Mouse (Mus musculus) myocyte (in vitro differentiated cells): ENCODE data around the gene Vps13d.

Source experiments
- CEBPB ChIP-seq: IDR thresholded peaks from 2 replicates; pipeline ENCODE4 v1.6.1; 2011; ENCODE audit warnings: mild to moderate bottlenecking, moderate library complexity; ENCODE audit not compliant: poor library complexity, insufficient read depth, severe bottlenecking
- E2F4 ChIP-seq: IDR thresholded peaks from one replicate; pipeline ENCODE4 v1.6.1; 2011; ENCODE audit warnings: mild to moderate bottlenecking, control low read depth, moderate library complexity; ENCODE audit not compliant: insufficient read depth
- MAX ChIP-seq: IDR thresholded peaks from one replicate; pipeline ENCODE4 v1.6.1; 2011; ENCODE audit warnings: low read depth, mild to moderate bottlenecking, control low read depth
- MYOD1 ChIP-seq, 3 experiments: IDR thresholded peaks; one replicate each; pipeline ENCODE4 v1.6.1; 2011; ENCODE audit warnings: control low read depth in 2 of 3, low read depth in 2 of 3, mild to moderate bottlenecking in 2 of 3, moderate library complexity in 1 of 3; ENCODE audit not compliant: insufficient read length in 2 of 3, control insufficient read depth in 1 of 3
- MYOG ChIP-seq, 3 experiments: IDR thresholded peaks; one replicate each; pipeline ENCODE4 v1.6.1; 2011; ENCODE audit warnings: control low read depth in 2 of 3, low read depth in 2 of 3, mild to moderate bottlenecking in 2 of 3; ENCODE audit not compliant: insufficient read length in 2 of 3, control insufficient read depth in 1 of 3, insufficient read depth in 1 of 3
- POLR2A ChIP-seq: IDR thresholded peaks from one replicate; pipeline ENCODE4 v1.6.1; 2011; ENCODE audit warnings: low read depth, mild to moderate bottlenecking, control low read depth, moderate library complexity; ENCODE audit not compliant: insufficient read length
- POLR2AphosphoS2 ChIP-seq: IDR thresholded peaks from one replicate; pipeline ENCODE4 v1.6.1; 2011; ENCODE audit warnings: low read depth, control low read depth; ENCODE audit not compliant: insufficient read length
- SRF ChIP-seq: IDR thresholded peaks from one replicate; pipeline ENCODE4 v1.6.1; 2011; ENCODE audit warnings: low read depth; ENCODE audit not compliant: control insufficient read depth, insufficient read length
- TCF12 ChIP-seq: IDR thresholded peaks from one replicate; pipeline ENCODE4 v1.6.1; 2011; ENCODE audit warnings: mild to moderate bottlenecking, control low read depth; ENCODE audit not compliant: poor library complexity, insufficient read depth, severe bottlenecking
- USF1 ChIP-seq: IDR thresholded peaks from one replicate; pipeline ENCODE4 v1.6.1; 2011; ENCODE audit warnings: low read depth, mild to moderate bottlenecking, control low read depth, moderate library complexity

DNA sequence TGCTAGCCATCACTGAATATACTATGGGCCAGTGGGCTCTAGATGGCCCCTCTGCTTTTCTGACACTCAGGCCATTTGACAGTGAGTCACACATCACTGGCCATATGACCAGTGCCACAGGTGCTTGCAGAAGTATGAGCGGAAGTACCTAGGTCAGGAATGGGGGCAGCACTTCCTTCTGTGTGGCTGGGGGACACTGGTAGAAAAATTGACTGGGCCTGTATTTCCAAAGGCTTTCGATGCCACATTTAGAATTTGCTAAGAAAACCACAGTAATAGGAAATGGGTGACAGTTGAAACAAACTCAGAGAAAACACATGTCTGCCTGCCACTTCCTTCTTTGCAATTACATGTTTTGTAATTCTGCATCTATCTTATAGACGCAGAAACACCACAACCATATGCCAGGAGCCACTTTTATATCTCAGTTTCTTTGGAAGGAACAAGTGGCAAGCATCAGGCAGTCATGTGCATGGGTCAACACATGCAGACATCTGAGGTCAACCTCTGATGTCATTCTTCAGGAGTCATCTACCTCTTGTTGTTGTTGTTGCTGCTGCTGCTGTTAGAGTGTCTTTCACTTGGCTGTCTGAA is 175.6 kb downstream of the Vps13d start:
- no peak for TF ChIP-seq POLR2A
- TF ChIP-seq MYOG (IDR thresholded peaks at IDR 0.05; ENCODE audit: control insufficient read depth in 1 of 3, insufficient read depth in 1 of 3, insufficient read length in 2 of 3, low read depth in 2 of 3), result no peak
- TF ChIP-seq USF1, result no peak
- TF ChIP-seq MAX, result no peak
- no peak for TF ChIP-seq TCF12
- TF ChIP-seq E2F4, result no peak
- TF ChIP-seq SRF, result no peak
- TF ChIP-seq MYOD1 (IDR thresholded peaks at IDR 0.05; ENCODE audit: control insufficient read depth in 1 of 3, insufficient read length in 2 of 3, low read depth in 2 of 3), result no peak
- TF ChIP-seq CEBPB, result no peak
- TF ChIP-seq POLR2AphosphoS2, result no peak
